Mouse (Mus musculus): ENCODE measurements around the gene Cntnap2.

DNA sequence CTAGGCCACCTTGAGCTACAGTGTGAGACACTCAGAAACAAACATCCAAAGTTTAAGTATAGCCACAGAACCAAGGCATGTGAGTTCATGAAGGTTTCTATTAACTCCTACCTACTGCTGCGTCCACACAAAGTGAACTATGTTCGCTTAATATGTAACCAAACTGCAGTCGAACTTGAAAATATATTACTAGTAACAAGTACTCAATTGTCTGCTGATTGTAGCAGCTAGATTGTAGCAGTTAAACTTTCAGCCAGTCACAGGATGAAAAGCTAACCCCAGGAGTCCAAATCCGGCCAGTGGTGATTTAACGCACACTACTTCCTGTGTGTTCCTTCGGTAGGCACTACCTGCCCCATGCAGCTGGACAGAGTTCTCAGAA is 2282.3 kb downstream of the Cntnap2 start:
- no peak for TF ChIP-seq CTCF (conservative IDR thresholded peaks at IDR 0.05; ENCODE audit: low read length)
- no peak for TF ChIP-seq NANOG (IDR thresholded peaks at IDR 0.05; ENCODE audit: borderline replicate concordance, low read length)
- TF ChIP-seq POU5F1 (IDR thresholded peaks at IDR 0.05; ENCODE audit: borderline replicate concordance, low read length) = no peak
